Mouse (Mus musculus) kidney, postnatal 10 days (tissue): ENCODE data around the gene Kyat1.
"Not testable (repeated sequence)": the region's sequence is repeated elsewhere in the genome, so short reads cannot be mapped to it uniquely, and the experiment has no call there.

ENCODE experiments used
- DNase-seq: peaks from one replicate; pipeline ENCODE4 v3.0.0; 2021; ENCODE audit warnings: mixed read lengths

Kyat1 gene

DNA sequence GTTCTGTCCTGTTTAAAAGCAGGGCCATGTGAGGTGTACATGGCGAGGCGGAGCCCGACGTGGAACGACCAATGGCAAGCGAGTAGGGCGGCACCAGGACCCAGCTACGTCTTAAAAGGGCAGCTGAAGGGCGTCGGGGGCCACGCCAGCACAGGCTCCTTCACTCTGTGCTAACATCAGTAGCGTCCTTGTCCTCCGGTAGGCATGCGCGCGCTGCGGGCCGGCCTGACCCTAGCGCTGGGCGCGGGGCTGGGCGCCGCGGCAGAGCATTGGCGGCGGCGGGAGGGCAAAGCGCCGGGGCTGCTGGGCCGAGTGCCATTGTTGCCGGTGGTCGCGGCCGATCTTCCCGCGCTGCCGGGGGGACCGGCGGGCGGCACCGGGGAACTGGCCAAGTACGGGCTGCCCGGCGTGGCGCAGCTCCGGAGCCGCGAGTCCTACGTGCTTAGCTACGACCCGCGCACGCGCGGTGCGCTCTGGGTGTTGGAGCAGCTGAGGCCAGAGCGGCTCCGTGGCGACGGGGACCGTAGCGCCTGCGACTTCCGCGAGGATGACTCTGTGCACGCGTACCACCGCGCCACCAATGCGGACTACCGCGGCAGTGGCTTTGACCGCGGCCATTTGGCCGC lies 34.2 kb downstream of the Kyat1 start, which contains the start of gene Endog:
Gene Endog (plus strand): TSS at position 123 of the 626 bp plus-strand sequence.
- DNase-seq: peak; percentile 90

DNA sequence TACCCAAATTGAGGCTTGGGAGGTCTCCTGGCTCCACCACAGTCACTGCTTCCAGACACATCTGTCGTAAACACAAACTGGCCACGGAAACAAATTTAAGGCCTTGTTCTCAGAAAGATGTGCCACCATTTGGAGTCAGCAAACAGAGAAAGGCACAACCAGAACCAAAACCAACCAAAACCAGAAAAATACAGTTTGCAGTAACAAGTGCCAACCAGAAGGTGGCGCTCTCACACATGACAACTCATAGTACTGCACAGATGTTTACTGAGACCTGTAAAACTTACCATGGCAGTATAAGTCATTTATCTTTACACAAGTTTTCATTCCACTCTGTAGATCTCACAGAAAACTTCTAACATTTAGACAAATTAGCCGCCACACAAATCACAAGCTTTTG lies 39.0 kb downstream of the Kyat1 start:
- no peak for DNase-seq

DNA sequence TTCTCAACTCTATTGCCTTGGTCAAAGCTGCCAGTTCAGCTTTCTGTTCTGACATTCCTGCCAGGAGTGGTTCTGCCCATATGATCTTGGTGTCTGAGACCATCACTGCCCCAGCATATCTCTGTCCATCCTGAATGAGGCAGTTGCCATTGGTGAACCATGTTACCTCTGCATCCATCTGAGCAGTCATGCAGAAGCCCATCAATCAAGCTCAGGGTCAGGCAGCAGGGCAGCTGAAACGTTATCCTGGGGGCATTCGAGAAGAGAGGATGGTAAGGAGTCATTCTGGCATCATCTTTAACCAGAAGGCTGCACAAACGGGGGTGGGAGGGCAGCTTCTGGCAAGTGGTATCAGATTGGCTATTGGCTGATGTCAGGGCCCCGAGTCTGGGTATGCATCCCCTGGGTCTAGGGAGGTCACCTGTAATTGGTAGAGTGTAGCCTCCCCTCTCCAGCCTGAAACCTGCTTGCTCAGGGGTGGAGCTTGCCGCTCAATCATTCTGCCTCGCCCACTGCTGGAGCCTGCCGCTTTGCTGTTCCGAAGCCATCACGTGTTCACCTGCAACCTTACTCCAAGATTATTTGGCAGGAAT lies 41.2 kb downstream of the Kyat1 start:
- no peak for DNase-seq

DNA sequence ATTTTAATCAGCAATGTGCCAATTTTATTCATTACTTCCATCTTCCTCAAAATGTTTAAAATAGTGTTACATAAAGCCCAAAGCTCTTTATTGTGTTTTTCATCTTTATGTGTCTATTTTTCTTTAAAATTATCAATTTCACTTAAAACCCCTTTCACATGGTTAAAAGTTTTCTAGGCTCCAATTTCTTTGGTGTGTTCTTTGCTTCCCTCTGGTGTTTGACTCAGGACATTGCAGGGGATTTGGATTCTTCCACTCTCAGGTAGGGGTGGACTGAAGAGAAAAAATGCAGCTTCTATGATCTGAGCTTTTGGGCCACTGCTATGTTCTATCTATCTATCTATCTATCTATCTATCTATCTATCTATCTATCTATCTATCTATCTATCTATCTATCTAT lies 43.8 kb downstream of the Kyat1 start:
- DNase-seq: peak; percentile 56

DNA sequence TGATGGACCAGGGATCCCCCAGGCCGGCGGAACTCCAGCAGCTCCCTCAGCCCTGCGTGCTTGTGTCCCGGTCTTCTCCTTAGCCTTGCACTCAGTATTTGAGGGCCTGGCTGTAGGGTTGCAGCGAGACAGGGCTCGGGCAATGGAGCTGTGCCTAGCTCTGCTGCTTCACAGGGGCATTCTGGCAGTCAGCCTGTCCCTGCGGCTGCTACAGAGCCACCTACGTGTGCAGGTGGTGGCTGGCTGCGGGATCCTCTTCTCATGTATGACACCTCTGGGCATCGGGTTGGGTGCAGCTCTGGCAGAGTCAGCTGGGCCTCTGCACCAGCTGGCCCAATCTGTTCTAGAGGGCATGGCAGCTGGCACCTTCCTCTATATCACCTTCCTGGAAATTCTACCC lies 45.8 kb downstream of the Kyat1 start:
- not testable (repeated sequence) for DNase-seq

DNA sequence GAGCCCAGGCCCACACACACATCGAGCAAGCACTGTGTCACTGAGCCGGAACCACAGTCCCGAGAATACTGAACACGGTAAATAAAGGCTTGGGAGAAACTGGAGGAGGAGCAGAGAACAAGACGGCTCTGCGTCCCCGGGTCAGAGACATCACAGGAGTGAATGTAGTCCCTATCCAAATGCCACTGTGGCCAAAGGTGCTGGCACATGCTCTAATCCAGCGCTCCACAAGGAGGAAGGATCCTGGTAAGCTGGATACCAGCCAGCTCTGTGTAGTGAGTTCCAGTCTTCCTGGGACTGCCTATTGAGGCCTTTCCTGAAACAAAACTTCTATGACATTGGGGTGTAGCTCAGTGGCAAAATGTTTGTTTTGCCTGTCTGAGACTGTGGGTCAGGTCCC lies 53.0 kb downstream of the Kyat1 start:
- DNase-seq: peak; percentile 33

DNA sequence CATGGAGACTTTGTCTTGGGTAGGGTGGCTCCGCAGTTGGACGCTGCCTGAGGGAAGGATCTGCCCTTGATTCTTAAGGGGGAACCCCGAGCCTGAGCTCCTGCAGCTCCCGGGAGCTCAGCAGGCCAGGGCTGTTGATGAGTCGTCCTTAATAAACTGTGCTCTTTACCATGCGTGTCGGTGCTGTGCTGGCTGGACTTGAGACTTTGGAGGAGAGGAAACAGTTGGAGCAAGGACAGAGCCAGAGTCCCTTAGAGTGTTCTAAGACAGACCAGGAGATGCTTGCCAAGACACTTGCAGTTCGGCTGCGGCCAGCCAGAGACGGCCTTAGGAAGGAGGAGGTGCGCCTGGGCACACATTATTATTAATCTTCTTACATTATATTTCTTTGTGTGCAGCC lies 53.8 kb downstream of the Kyat1 start:
- peak; percentile 34 for DNase-seq

DNA sequence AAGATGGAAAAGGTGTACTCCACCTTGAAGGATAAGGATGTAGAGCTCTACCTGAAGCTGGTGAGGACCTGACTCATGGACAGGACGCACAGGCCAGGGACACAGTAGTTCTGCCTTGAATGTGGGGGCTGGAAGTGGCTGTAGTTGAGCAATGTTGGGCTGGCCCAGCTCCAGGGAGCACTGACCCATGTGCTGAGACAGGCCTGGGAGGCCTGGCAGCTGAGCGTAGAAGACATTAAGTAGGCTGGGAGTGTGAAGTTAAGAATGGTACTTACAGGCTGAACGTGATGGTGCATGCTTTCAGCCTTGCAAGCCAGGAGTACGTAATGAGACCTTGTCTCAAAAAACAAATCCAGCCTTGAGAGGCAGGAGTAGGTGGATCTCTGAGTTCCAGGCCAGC lies 58.2 kb downstream of the Kyat1 start:
- peak; percentile 86 for DNase-seq

DNA sequence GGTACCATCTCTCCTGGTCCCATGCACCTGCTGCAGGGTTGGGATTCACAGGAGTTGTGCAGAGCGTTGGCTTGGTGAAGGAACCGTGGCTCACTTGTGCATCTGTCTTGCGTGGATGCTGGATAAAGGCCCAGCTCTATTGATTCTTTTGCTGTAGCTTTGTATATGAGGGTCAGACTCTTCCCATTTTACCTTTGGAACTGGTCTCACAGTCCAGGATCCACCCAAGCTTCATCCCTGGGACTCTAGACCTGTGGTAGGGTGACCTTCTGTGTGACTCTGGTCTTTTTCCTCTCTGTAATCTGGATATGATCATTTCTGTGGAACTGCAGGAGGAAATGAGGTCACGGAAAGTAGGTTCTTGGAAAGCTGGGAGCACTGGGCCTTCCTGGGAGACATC lies 61.2 kb downstream of the Kyat1 start:
- no peak for DNase-seq

DNA sequence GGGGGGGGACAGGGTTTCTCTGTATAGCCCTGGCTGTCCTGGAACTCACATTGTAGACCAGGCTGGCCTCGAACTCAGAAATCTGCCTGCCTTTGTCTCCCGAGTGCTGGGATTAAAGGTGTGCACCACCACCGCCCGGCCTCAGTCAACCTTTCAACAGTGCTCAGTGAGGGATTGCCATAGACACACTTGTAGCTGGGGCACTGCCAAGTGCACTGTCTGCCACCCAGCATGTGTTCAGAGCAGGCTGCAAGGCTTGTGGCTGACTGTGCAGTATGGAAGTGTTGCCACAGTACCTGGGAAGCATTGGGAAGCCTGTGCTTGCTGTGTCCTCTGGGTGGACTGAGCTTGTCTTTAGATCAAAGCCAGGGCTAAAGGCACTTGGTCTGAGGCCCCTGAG lies 65.6 kb downstream of the Kyat1 start:
- peak; percentile 34 for DNase-seq

DNA sequence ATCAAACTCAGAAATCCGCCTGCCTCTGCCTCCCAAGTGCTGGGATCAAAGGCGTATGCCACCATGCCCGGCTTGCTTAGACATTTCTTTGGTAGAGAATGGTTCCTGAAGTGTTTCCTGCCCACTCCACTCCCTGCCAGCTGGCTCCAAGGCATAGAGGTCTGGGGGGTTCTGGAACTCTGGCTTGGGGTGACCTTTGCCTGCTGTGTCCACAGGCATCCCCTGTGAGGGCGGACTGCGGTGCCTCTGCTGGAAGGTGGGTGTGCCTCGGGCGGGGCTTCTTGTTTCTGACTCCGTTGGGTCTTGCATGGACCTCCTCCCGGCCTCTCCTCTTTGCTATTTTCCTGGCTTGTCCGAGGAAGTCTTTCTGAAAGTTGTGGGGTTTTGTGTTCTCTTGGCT lies 69.2 kb downstream of the Kyat1 start:
- DNase-seq: no peak
